ENCODE assay signal across 19 mouse cellular contexts in genomic region chr11:91357029-91357428, GRCm38 (mm10).
A peak's percentile ranks its signal among the peaks of the same experiment; 100 is the strongest.
DNase-seq lines count a peak whose midpoint lies in the region; ATAC-seq and TF ChIP-seq lines count a peak whose summit lies in the region.
"Had no signal": no experiment of that assay in that cellular context is flagged by ENCODE, and none has a peak within 500 bp of the region (broad histone marks: within the 10 kb centered on the region; RNA-seq: fewer than 3 reads in every experiment).

No protein-coding gene starts in this region.

- no peak for TF ChIP-seq POLR2A in lung, adult 2 months (IDR thresholded peaks at IDR 0.05; ENCODE audit: borderline replicate concordance, extremely low read depth, low read depth, low read length)

- no peaks in the 10 kb centered on the region for H3K36me3 ChIP-seq in hindbrain, embryonic 10.5 days
- H3K36me3 ChIP-seq in hindbrain, embryonic 13.5 days = no peaks in the 10 kb centered on the region
- no peaks in the 10 kb centered on the region for H3K36me3 ChIP-seq in lung, embryonic 16.5 days (ENCODE audit: control insufficient read depth, insufficient read depth, low read length)
- no peaks in the 10 kb centered on the region for H3K36me3 ChIP-seq in intestine, embryonic 15.5 days
- H3K36me3 ChIP-seq: heart, embryonic 15.5 days; midbrain, embryonic 15.5 days had no signal

- no peak overlapping the region for H3K4me2 ChIP-seq in hindbrain, embryonic 13.5 days
- H3K4me2 ChIP-seq in lung, embryonic 16.5 days (ENCODE audit: low read depth, low read length) = no peak overlapping the region
- H3K4me2 ChIP-seq in intestine, embryonic 15.5 days (replicated peaks) = no peak overlapping the region
- H3K4me2 ChIP-seq: heart, embryonic 15.5 days; midbrain, embryonic 15.5 days had no signal

- H3K9me3 ChIP-seq in hindbrain, embryonic 10.5 days = no peaks in the 10 kb centered on the region
- H3K9me3 ChIP-seq in hindbrain, embryonic 13.5 days = no peaks in the 10 kb centered on the region
- H3K9me3 ChIP-seq in lung, embryonic 16.5 days (ENCODE audit: control insufficient read depth, low read length) = no peaks in the 10 kb centered on the region
- H3K9me3 ChIP-seq in intestine, embryonic 15.5 days = no peaks in the 10 kb centered on the region
- H3K9me3 ChIP-seq: heart, embryonic 15.5 days; midbrain, embryonic 15.5 days had no signal

- H3K4me3 ChIP-seq in hindbrain, embryonic 10.5 days = no peak overlapping the region
- no peak overlapping the region for H3K4me3 ChIP-seq in hindbrain, embryonic 13.5 days
- no peak overlapping the region for H3K4me3 ChIP-seq in lung, embryonic 16.5 days (ENCODE audit: low read length)
- no peak overlapping the region for H3K4me3 ChIP-seq in lung, adult 2 months (replicated peaks; ENCODE audit: extremely low read depth, low read depth, low read length)
- H3K4me3 ChIP-seq in intestine, embryonic 15.5 days (replicated peaks) = no peak overlapping the region
- H3K4me3 ChIP-seq: heart, embryonic 15.5 days; midbrain, embryonic 15.5 days had no signal

- peaks cover 15% of the 10 kb centered on the region for H3K4me1 ChIP-seq in hindbrain, embryonic 10.5 days (replicated peaks)
- H3K4me1 ChIP-seq in hindbrain, embryonic 13.5 days (replicated peaks) = no peaks in the 10 kb centered on the region
- H3K4me1 ChIP-seq in lung, embryonic 16.5 days (replicated peaks; ENCODE audit: control insufficient read depth, insufficient read depth, low read length) = no peaks in the 10 kb centered on the region
- no peaks in the 10 kb centered on the region for H3K4me1 ChIP-seq in lung, adult 2 months (ENCODE audit: control insufficient read depth, insufficient read depth, low read length)
- no peaks in the 10 kb centered on the region for H3K4me1 ChIP-seq in intestine, embryonic 15.5 days (replicated peaks)
- H3K4me1 ChIP-seq: midbrain, embryonic 15.5 days had no signal

- ATAC-seq in hindbrain, embryonic 13.5 days (ENCODE audit: low FRiP score) = no peak
- ATAC-seq in lung, embryonic 16.5 days (ENCODE audit: low read depth) = peak; percentile 76
- no peak for ATAC-seq in erythroblast, adult 5-6 weeks (replicated peaks; ENCODE audit: low FRiP score, poor library complexity, severe bottlenecking)
- ATAC-seq in intestine, embryonic 15.5 days = no peak
- ATAC-seq: forebrain, embryonic 16.5 days; hindbrain, postnatal 0 days; midbrain, embryonic 15.5 days; Patski had no signal

- WGBS in hindbrain, embryonic 10.5 days = 10% methylated on average over 4 of the region's 4 CpGs
- 7% methylated on average over 4 of the region's 4 CpGs for WGBS in hindbrain, embryonic 13.5 days
- WGBS in lung, embryonic 16.5 days = 16% methylated on average over 4 of the region's 4 CpGs
- 22% methylated on average over 4 of the region's 4 CpGs for WGBS in lung, adult 2 months
- 12% methylated on average over 4 of the region's 4 CpGs for WGBS in intestine, embryonic 15.5 days

- no peak overlapping the region for H3K9ac ChIP-seq in hindbrain, embryonic 13.5 days
- no peak overlapping the region for H3K9ac ChIP-seq in lung, embryonic 16.5 days (ENCODE audit: low read length)
- no peak overlapping the region for H3K9ac ChIP-seq in intestine, embryonic 15.5 days
- H3K9ac ChIP-seq: heart, embryonic 15.5 days; midbrain, embryonic 15.5 days had no signal

- no peaks in the 10 kb centered on the region for H3K27me3 ChIP-seq in hindbrain, embryonic 10.5 days (ENCODE audit: insufficient read depth, poor library complexity, severe bottlenecking)
- no peaks in the 10 kb centered on the region for H3K27me3 ChIP-seq in hindbrain, embryonic 13.5 days
- H3K27me3 ChIP-seq in lung, embryonic 16.5 days (ENCODE audit: control insufficient read depth, insufficient read depth, low read depth, low read length) = no peaks in the 10 kb centered on the region
- no peaks in the 10 kb centered on the region for H3K27me3 ChIP-seq in intestine, embryonic 15.5 days (replicated peaks)
- H3K27me3 ChIP-seq: heart, embryonic 15.5 days; midbrain, embryonic 15.5 days; Patski had no signal

- TF ChIP-seq CTCF in lung, adult 2 months (IDR thresholded peaks at IDR 0.05; ENCODE audit: insufficient read depth, low read length) = no peak

- DNase-seq in hindbrain, embryonic 10.5 days (ENCODE audit: low spot score) = peak; percentile 25
- DNase-seq in lung, adult 2 months = no peak
- DNase-seq in embryo, embryonic 10 days (ENCODE audit: low spot score) = peak; percentile 56
- peak; percentile 37 for DNase-seq in mesoderm, embryonic 11.5 days (ENCODE audit: low read depth, low spot score)
- DNase-seq: cerebellum, adult 11 months; cerebellum, postnatal 36 days; heart, adult 11 months; kidney, postnatal 10 days; layer of hippocampus, adult 9-11 months; liver had no signal

- H3K27ac ChIP-seq in hindbrain, embryonic 10.5 days = no peak overlapping the region
- H3K27ac ChIP-seq in hindbrain, embryonic 13.5 days = no peak overlapping the region
- H3K27ac ChIP-seq in lung, embryonic 16.5 days (ENCODE audit: low read length) = no peak overlapping the region; the same call in 1 of the 2 replicates
- H3K27ac ChIP-seq in intestine, embryonic 15.5 days = no peak overlapping the region
- H3K27ac ChIP-seq: heart, embryonic 15.5 days; hindbrain, postnatal 0 days; midbrain, embryonic 15.5 days had no signal
